Mouse (Mus musculus): ENCODE measurements around the gene Sh3rf1. TPM values are rescaled to one million over a fixed set of nuclear protein-coding genes. Genes with fewer than 3 reads are reported as not detected.

Sh3rf1 gene
- polyA plus RNA-seq, 1 experiment from 2014 or later = 6.5 TPM

- no peaks in the 10 kb centered on the region for H3K27me3 ChIP-seq (replicated peaks)
- ATAC-seq (ENCODE audit: insufficient number of reproducible peaks, low FRiP score) = no peak
- H3K4me2 ChIP-seq = no peak overlapping the region
- no peak overlapping the region for H3K4me3 ChIP-seq
- no peaks in the 10 kb centered on the region for H3K9me3 ChIP-seq (replicated peaks)
- 40% methylated on average over 11 of the region's 11 CpGs for WGBS
- no peak overlapping the region for H3K9ac ChIP-seq
- no peak overlapping the region for H3K27ac ChIP-seq (ENCODE audit: poor library complexity, severe bottlenecking)
- H3K4me1 ChIP-seq (replicated peaks) = peaks cover 31% of the 10 kb centered on the region
- peaks cover 11% of the 10 kb centered on the region for H3K36me3 ChIP-seq
These were observed 155.4 kb downstream of the Sh3rf1 start for GRCm38 (mm10) chr8:61378847-61379698.

- WGBS = 69% methylated on average over 9 of the region's 9 CpGs
- H3K4me1 ChIP-seq (replicated peaks) = peaks cover 33% of the 10 kb centered on the region
- H3K36me3 ChIP-seq = peaks cover 14% of the 10 kb centered on the region
- no peak overlapping the region for H3K9ac ChIP-seq
- ATAC-seq (ENCODE audit: insufficient number of reproducible peaks, low FRiP score) = no peak
- H3K4me3 ChIP-seq = no peak overlapping the region
- no peaks in the 10 kb centered on the region for H3K9me3 ChIP-seq (replicated peaks)
- H3K27ac ChIP-seq (ENCODE audit: poor library complexity, severe bottlenecking) = no peak overlapping the region
- H3K4me2 ChIP-seq = no peak overlapping the region
- H3K27me3 ChIP-seq (replicated peaks) = no peaks in the 10 kb centered on the region
These were observed 160.9 kb downstream of the Sh3rf1 start for GRCm38 (mm10) chr8:61384536-61384935.

GRCm38 (mm10) chr8:61385502-61386191, 162.0 kb downstream of the Sh3rf1 start:
- no peak overlapping the region for H3K9ac ChIP-seq
- WGBS = 74% methylated on average over 11 of the region's 11 CpGs
- no peak overlapping the region for H3K4me2 ChIP-seq
- H3K9me3 ChIP-seq (replicated peaks) = no peaks in the 10 kb centered on the region
- H3K27ac ChIP-seq (ENCODE audit: poor library complexity, severe bottlenecking) = 0 out of 2 replicates have a peak overlapping the region, but pooled peaks have one; percentile 6
- H3K4me1 ChIP-seq (replicated peaks) = peaks cover 33% of the 10 kb centered on the region
- ATAC-seq (ENCODE audit: insufficient number of reproducible peaks, low FRiP score) = no peak
- no peaks in the 10 kb centered on the region for H3K27me3 ChIP-seq (replicated peaks)
- peaks cover 18% of the 10 kb centered on the region for H3K36me3 ChIP-seq
- H3K4me3 ChIP-seq = no peak overlapping the region

- WGBS = 33% methylated on average over 7 of the region's 7 CpGs
- peak; percentile 74 for ATAC-seq (ENCODE audit: insufficient number of reproducible peaks, low FRiP score)
- peaks cover 14% of the 10 kb centered on the region for H3K36me3 ChIP-seq
- peaks cover 39% of the 10 kb centered on the region for H3K4me1 ChIP-seq (replicated peaks)
- peak overlapping the region; percentile 33; the same call in 1 of the 2 replicates for H3K4me2 ChIP-seq
- 0 out of 2 replicates have a peak overlapping the region, but pooled peaks have one; percentile 22 for H3K9ac ChIP-seq
- no peaks in the 10 kb centered on the region for H3K27me3 ChIP-seq (replicated peaks)
- H3K4me3 ChIP-seq = no peak overlapping the region
- H3K27ac ChIP-seq (ENCODE audit: poor library complexity, severe bottlenecking) = peak overlapping the region; percentile 66
- no peaks in the 10 kb centered on the region for H3K9me3 ChIP-seq (replicated peaks)
These were observed 163.0 kb downstream of the Sh3rf1 start for GRCm38 (mm10) chr8:61386645-61387044.

GRCm38 (mm10) chr8:61387501-61387963, 163.9 kb downstream of the Sh3rf1 start:
- Histone ChIP-seq H3K27me3 (replicated peaks) (no peaks in the 10 kb centered on the region), H3K36me3 (peaks cover 13% of the 10 kb centered on the region), H3K4me2 (peak overlapping the region; percentile 49), H3K4me1 (replicated peaks) (peaks cover 37% of the 10 kb centered on the region), H3K27ac (ENCODE audit: poor library complexity, severe bottlenecking) (no peak overlapping the region), H3K4me3 (no peak overlapping the region), H3K9me3 (replicated peaks) (no peaks in the 10 kb centered on the region), H3K9ac (no peak overlapping the region)
- WGBS = 32% methylated on average over 6 of the region's 6 CpGs
- ATAC-seq (ENCODE audit: insufficient number of reproducible peaks, low FRiP score) = 0 out of 2 replicates have a peak, but pooled peaks have one; percentile 43

DNA sequence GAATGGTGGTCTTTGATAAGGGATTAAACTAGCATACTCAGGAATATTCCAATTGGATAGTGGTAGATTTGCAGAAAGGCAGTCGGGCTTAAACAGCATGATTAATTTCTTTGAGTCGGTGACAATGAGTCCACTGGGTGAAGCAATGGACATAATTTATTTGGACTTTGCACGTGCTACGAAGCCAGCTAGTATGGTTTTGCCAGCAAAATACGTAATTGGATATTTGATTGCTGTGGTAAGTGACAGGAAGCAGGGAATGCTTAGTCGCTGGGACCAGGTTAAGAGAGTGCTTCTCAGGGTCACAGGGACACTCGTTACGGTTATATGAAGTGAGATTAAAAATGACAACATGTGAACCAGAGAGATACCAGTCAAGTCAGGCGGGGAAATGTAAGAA, 164.7 kb downstream of the Sh3rf1 start:
- H3K4me2 ChIP-seq = no peak overlapping the region
- H3K27me3 ChIP-seq (replicated peaks) = no peaks in the 10 kb centered on the region
- WGBS = 81% methylated on average over 9 of the region's 9 CpGs
- peaks cover 30% of the 10 kb centered on the region for H3K4me1 ChIP-seq (replicated peaks)
- no peak for ATAC-seq (ENCODE audit: insufficient number of reproducible peaks, low FRiP score)
- H3K9me3 ChIP-seq (replicated peaks) = no peaks in the 10 kb centered on the region
- peaks cover 13% of the 10 kb centered on the region for H3K36me3 ChIP-seq
- H3K4me3 ChIP-seq = no peak overlapping the region
- H3K27ac ChIP-seq (ENCODE audit: poor library complexity, severe bottlenecking) = no peak overlapping the region
- H3K9ac ChIP-seq = no peak overlapping the region

- H3K4me2 ChIP-seq = no peak overlapping the region
- H3K4me3 ChIP-seq = no peak overlapping the region
- H3K4me1 ChIP-seq (replicated peaks) = peaks cover 33% of the 10 kb centered on the region
- ATAC-seq (ENCODE audit: insufficient number of reproducible peaks, low FRiP score) = no peak
- WGBS = 81% methylated on average over 18 of the region's 18 CpGs
- H3K36me3 ChIP-seq = peaks cover 6% of the 10 kb centered on the region; the same call in 1 of the 2 replicates
- H3K9ac ChIP-seq = no peak overlapping the region
- H3K27ac ChIP-seq (ENCODE audit: poor library complexity, severe bottlenecking) = no peak overlapping the region
- no peaks in the 10 kb centered on the region for H3K27me3 ChIP-seq (replicated peaks)
- H3K9me3 ChIP-seq (replicated peaks) = no peaks in the 10 kb centered on the region
These were observed 166.8 kb downstream of the Sh3rf1 start for GRCm38 (mm10) chr8:61390307-61391057.

- no peak for ATAC-seq (ENCODE audit: insufficient number of reproducible peaks, low FRiP score)
- no peaks in the 10 kb centered on the region for H3K9me3 ChIP-seq (replicated peaks)
- H3K27ac ChIP-seq (ENCODE audit: poor library complexity, severe bottlenecking) = no peak overlapping the region
- no peak overlapping the region for H3K4me3 ChIP-seq
- no peaks in the 10 kb centered on the region for H3K27me3 ChIP-seq (replicated peaks)
- no peak overlapping the region for H3K4me2 ChIP-seq
- H3K4me1 ChIP-seq (replicated peaks) = peaks cover 31% of the 10 kb centered on the region
- H3K9ac ChIP-seq = no peak overlapping the region
- WGBS = 62% methylated on average over 13 of the region's 13 CpGs
- peaks cover 6% of the 10 kb centered on the region; the same call in 1 of the 2 replicates for H3K36me3 ChIP-seq
These were observed 167.4 kb downstream of the Sh3rf1 start for GRCm38 (mm10) chr8:61391058-61391434.

DNA sequence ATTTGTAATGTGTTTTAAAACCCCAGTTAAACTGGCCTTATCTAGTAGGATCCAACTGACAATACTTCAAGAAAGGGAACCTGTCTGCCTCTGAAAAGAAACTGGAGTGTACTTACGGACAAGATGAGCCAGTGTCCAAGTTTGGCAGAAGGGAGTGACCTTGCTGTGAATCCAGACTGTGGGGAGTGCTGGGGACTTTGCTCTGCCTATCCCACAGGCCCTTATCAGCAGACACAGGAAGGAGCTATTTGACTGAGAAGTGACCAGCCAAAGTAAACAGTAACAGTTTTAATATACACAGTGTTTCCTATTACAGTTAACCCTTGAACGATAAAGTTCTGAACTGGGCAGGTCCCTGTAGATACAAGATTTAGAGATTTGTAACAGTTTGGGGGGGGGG, 173.5 kb downstream of the Sh3rf1 start:
- no peak overlapping the region for H3K4me3 ChIP-seq
- no peaks in the 10 kb centered on the region for H3K9me3 ChIP-seq (replicated peaks)
- no peaks in the 10 kb centered on the region for H3K27me3 ChIP-seq (replicated peaks)
- H3K9ac ChIP-seq = no peak overlapping the region
- H3K4me2 ChIP-seq = no peak overlapping the region
- H3K4me1 ChIP-seq (replicated peaks) = peaks cover 26% of the 10 kb centered on the region
- no peaks in the 10 kb centered on the region for H3K36me3 ChIP-seq
- peak; percentile 79 for ATAC-seq (ENCODE audit: insufficient number of reproducible peaks, low FRiP score)
- 7% methylated on average over 2 of the region's 2 CpGs for WGBS
- peak overlapping the region; percentile 25; the same call in 1 of the 2 replicates for H3K27ac ChIP-seq (ENCODE audit: poor library complexity, severe bottlenecking)

- H3K9ac ChIP-seq = no peak overlapping the region
- no peak overlapping the region for H3K4me3 ChIP-seq
- WGBS = 46% methylated on average over 7 of the region's 7 CpGs
- peaks cover 26% of the 10 kb centered on the region for H3K4me1 ChIP-seq (replicated peaks)
- no peaks in the 10 kb centered on the region for H3K9me3 ChIP-seq (replicated peaks)
- no peak overlapping the region for H3K4me2 ChIP-seq
- no peaks in the 10 kb centered on the region for H3K36me3 ChIP-seq
- ATAC-seq (ENCODE audit: insufficient number of reproducible peaks, low FRiP score) = peak; percentile 76
- H3K27me3 ChIP-seq (replicated peaks) = no peaks in the 10 kb centered on the region
- H3K27ac ChIP-seq (ENCODE audit: poor library complexity, severe bottlenecking) = no peak overlapping the region
These were observed 174.1 kb downstream of the Sh3rf1 start for GRCm38 (mm10) chr8:61397755-61398154.

GRCm38 (mm10) chr8:61402861-61403260, 179.2 kb downstream of the Sh3rf1 start:
- H3K27me3 ChIP-seq (replicated peaks) = no peaks in the 10 kb centered on the region
- no peak overlapping the region for H3K9ac ChIP-seq
- no peaks in the 10 kb centered on the region for H3K36me3 ChIP-seq
- H3K9me3 ChIP-seq (replicated peaks) = no peaks in the 10 kb centered on the region
- no peak overlapping the region for H3K4me3 ChIP-seq
- 82% methylated on average over 7 of the region's 7 CpGs for WGBS
- H3K4me2 ChIP-seq = no peak overlapping the region
- no peak for ATAC-seq (ENCODE audit: insufficient number of reproducible peaks, low FRiP score)
- peaks cover 12% of the 10 kb centered on the region for H3K4me1 ChIP-seq (replicated peaks)
- no peak overlapping the region for H3K27ac ChIP-seq (ENCODE audit: poor library complexity, severe bottlenecking)
